Mouse (Mus musculus) layer of hippocampus, adult 18-20 months (tissue): Measurements from ENCODE around the gene Pgm2. TPM values are rescaled to one million over a fixed set of nuclear protein-coding genes. Genes with fewer than 3 reads are reported as not detected.
A peak's percentile ranks its signal among the peaks of the same experiment; 100 is the strongest.

Source experiments
- DNase-seq, 2 experiments: peaks; one replicate each; pipeline ENCODE4 v3.0.0; 2022; ENCODE audit warnings: low spot score in 2 of 2
- total RNA-seq, 2 experiments: library from RNA; stranded (reverse); gene quantifications; 2 replicates each; pipeline ENCODE4 v1.2.3; 2021

Pgm2 gene
- total RNA-seq, 2 experiments from 2014 or later, result 9.4 to 10.0 TPM

DNA sequence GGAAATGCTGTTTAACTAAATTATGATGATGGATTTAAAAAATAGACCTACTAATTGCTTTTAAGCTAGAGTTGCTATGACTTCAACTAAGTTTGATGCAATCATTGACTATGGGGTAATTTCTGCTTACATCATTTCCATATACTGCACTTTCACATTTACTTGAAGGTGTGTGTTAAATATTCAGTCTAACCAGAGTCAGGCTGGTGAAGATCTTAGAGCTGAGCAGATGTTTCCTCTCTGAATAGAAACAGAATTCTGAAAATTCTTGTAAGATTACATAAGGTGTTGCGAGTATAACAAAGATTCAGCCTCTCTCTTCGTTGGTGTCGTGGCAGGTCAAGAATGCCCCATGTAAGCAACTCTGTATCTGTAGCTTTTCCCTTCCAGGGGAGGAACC, 18.3 kb upstream of the Pgm2 start:
- DNase-seq, result no peak

- DNase-seq, result peak in 1 of 2 experiments; percentile 67
Measured at GRCm38 (mm10) chr5:64075506-64075905, 17.2 kb upstream of the Pgm2 start.

- no peak for DNase-seq
Measured at GRCm38 (mm10) chr5:64077353-64077752, 15.4 kb upstream of the Pgm2 start.

GRCm38 (mm10) chr5:64078740-64079461, 13.8 kb upstream of the Pgm2 start:
- peak in 1 of 2 experiments; percentile 37 for DNase-seq

DNA sequence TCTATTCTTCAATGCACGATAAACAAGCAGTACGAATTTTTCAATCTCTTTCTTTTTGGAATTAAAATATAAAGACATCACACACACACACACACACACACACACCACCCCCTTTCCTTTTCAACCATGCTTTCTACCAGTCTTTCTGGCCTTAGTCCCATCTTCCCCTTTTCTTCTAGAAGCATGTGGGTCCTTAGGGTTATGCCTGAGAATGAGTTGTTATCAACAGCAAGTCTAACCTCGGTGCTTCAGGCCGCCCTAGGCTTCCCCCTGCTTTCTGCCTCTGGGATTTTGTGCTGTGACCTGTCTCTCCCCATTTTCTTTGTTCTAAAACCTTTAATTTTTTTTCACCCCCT, 13.3 kb upstream of the Pgm2 start:
- no peak for DNase-seq

GRCm38 (mm10) chr5:64083447-64084359, 9.0 kb upstream of the Pgm2 start:
- DNase-seq, result no peak

DNA sequence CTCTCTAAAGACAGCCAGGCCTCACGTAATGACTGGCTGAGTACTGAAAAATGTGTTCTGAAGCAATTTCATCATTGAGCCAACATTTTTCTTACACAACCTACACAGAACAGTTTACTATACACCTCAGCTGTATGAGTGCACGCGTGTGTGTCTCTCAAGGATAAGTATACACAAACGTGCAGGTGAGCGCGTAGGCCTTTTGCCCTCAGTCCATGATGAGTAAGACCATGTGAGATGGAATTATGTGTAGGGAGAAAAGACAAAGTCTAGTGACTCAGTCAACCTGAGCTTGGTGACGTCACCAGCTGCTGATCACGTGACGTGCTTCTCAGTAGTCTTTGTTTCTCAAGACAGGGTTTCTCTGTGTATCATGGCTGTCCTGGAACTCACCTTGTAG, 7.3 kb upstream of the Pgm2 start:
- no peak for DNase-seq

DNA sequence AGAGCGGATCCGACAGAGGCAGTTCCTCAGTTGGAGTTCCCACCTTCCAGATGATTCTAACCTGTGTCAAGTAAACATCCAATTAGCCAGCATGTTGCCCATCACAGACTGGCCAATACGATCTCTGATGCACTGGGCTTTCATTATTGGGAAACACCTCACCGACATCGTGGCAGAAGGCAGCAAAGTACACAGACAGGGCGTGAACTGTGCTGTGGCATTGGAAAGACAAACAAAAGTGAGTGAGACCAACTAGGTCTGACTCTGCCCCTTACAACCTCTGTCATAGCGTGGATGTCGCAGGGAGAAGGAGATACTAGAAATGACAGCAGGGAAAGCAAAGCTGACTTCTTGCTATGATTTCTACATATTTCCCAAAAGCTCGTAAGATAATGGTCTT, 4.0 kb upstream of the Pgm2 start:
- no peak for DNase-seq

DNA sequence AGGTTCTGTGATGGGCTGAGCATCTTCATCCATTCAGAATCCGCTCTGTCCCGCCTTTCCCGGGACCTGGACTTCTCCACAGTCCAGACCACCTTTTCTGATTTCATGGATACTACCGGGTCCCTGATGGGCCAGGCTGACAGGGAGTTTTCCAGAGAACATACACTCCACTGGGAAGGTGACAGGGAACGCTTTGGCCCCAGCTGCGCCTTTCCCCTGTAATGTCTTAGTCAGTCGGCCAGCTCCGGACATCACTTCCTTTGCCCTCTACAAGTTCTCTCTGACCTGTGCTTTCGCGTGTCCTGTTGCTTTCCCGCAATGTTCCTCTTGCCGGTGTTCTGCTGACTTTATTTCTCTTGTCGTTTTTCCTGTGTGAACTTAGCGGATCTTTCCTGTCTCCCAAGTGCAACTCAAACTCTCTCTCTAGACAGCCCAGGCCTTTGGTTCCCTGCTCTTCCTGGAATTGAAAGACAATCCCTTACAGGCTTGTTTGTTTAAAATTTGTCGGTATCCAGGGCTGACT, 660 bp downstream of the Pgm2 start:
- DNase-seq, result no peak

- DNase-seq, result no peak
Measured at GRCm38 (mm10) chr5:64095342-64095993, 2.7 kb downstream of the Pgm2 start.

GRCm38 (mm10) chr5:64101993-64102716, 9.4 kb downstream of the Pgm2 start:
- no peak for DNase-seq

- no peak for DNase-seq
Measured at GRCm38 (mm10) chr5:64102717-64103075, 9.9 kb downstream of the Pgm2 start.

DNA sequence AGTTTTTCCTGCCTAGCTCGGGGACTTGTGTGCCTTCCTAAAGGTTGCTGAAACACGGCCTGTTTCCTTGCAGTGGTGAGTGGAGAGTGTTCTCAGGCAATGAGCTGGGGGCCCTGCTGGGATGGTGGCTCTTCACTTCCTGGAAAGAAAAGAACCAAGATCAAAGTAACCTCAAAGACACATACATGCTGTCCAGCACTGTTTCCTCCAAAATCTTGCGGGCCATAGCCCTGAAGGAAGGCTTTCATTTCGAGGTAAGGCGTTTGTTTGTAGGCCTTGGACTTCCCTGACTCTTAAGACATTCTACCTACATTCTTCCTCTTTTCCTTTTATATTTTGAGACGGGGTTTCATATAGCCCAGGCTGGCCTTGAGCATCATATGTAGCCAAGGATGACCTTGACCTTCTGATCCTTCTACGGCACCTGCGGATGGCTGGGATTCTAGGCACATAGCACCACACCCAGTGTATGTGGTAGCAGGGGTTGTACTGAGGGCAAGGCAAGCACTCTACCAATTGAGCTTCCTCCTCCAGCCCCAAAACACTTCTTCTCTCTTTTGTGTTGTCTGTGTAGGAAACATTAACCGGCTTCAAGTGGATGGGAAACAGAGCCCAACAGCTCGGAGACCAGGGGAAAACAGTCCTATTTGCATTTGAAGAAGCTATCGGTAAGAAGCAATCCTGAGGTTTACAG, 15.0 kb downstream of the Pgm2 start:
- DNase-seq, result no peak

- peak in 1 of 2 experiments; percentile 41 for DNase-seq
Measured at GRCm38 (mm10) chr5:64109217-64109616, 16.5 kb downstream of the Pgm2 start.

- DNase-seq, result no peak
Measured at GRCm38 (mm10) chr5:64112360-64112759, 19.6 kb downstream of the Pgm2 start.

DNA sequence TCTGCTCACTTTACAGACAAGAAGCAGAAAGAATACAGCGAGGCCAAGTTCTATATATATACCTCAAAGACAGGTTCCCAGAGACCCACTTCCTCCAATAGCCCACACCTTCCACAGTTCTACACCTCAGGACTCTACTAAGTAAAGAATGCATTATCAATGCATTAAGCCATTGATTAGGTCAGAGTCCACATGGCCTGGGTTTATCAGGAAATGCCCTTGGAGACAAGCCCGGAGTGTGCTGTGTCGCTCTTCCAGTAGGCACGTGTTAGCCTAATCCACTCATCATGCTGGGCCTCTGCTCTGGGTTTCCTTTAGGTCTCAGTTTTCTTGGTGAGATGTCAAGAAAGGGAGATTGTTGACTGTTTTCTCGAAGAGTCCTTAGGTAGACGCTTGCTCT, 21.5 kb downstream of the Pgm2 start:
- no peak for DNase-seq

- DNase-seq, result no peak
Measured at GRCm38 (mm10) chr5:64117191-64117590, 24.4 kb downstream of the Pgm2 start.

DNA sequence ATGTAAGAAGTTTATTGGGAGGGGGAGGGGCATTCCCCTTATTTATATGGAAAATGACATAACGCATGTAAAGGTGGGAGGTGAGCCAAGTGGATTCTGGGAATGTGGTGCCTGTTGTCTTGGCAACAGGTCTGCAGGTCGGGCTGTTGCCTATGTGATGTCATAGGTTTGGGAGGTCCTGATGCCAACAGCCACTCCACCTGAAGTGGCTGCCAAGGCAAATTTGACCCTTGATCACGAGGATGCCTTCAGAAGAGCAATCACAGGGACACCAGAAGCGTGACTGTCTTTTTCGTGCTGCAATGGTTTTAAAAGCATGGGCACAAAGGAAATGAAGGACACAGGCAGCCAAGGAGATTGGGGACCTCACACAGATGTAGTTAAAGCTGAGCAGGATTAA, 33.0 kb downstream of the Pgm2 start:
- DNase-seq, result no peak

GRCm38 (mm10) chr5:64131550-64131949, 38.8 kb downstream of the Pgm2 start:
- DNase-seq, result no peak

- no peak for DNase-seq
Measured at GRCm38 (mm10) chr5:64133901-64134300, 41.2 kb downstream of the Pgm2 start.

DNA sequence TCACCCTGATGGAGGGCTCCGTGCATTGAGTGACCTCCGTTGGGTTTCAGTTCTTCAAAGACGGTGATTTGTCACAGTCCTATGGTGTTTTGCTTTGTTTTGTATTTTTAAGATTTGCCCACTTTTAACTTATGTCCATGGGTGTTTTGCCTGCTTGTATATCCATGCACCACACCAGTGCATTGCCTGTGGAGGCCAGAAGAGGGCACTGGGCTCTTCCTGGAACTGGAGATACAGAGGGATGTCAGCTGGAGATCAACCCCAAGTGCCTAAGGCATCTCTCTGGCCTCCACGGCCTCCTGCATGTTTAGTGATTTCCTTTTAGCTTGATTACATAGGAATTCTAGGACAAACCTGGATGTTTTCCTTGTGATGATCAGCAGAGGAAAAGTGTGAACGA, 43.6 kb downstream of the Pgm2 start:
- no peak for DNase-seq
